Mouse (Mus musculus): Measurements from ENCODE around the gene Tnfsf9. TPM values are rescaled to one million over a fixed set of nuclear protein-coding genes. Genes with fewer than 3 reads are reported as not detected.

The Tnfsf9 gene
- polyA plus RNA-seq (2014; fragmentation: Nextera tagmentation; extraction: Ambion mirVana): 4.8 and 8.4 TPM in 2 replicates

DNA sequence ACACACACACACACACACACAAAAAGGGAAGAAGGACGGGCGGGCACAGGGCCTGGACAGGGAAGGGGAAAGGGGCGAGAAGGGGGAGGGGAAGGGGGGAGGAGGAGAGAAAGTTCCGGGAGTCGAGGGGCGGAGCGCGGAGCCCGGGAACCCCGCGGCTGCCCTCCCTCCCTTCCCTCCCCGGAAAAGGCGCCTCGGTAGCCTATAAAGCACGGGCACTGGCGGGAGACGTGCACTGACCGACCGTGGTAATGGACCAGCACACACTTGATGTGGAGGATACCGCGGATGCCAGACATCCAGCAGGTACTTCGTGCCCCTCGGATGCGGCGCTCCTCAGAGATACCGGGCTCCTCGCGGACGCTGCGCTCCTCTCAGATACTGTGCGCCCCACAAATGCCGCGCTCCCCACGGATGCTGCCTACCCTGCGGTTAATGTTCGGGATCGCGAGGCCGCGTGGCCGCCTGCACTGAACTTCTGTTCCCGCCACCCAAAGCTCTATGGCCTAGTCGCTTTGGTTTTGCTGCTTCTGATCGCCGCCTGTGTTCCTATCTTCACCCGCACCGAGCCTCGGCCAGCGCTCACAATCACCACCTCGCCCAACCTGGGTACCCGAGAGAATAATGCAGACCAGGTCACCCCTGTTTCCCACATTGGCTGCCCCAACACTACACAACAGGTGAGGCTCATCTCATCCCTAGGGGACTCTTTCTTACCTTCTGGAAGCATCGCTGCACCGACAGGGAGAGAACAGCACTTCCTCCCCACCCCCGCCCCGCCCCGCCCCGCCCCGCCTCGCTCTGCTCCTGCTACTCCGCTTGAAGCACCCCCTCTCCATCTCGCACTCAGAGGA lies at the start of gene Tnfsf9:
Tnfsf9 (plus strand) TSS at position 145 of the 854 bp plus-strand sequence.
- Histone ChIP-seq H3K4me3 (ENCODE audit: low read depth, low read length) (peak within 1 kb of the TSS; percentile 59), H3K9ac (replicated peaks; ENCODE audit: low read depth, low read length) (peak within 1 kb of the TSS; percentile 65), H3K4me2 (ENCODE audit: low read depth, low read length) (peak within 1 kb of the TSS; percentile 87), H3K9me3 (ENCODE audit: control insufficient read depth, low read length) (no peaks in the 10 kb centered on the region), H3K4me1 (ENCODE audit: control insufficient read depth, insufficient read depth, low read length) (peaks cover 5% of the 10 kb centered on the region; the same call in 1 of the 2 replicates), H3K27me3 (ENCODE audit: control insufficient read depth, insufficient read depth, low read length) (no peaks in the 10 kb centered on the region), H3K27ac (ENCODE audit: low read depth, low read length) (peak within 1 kb of the TSS; percentile 22; the same call in 1 of the 2 replicates), H3K36me3 (ENCODE audit: control insufficient read depth, insufficient read depth, low read length) (no peaks in the 10 kb centered on the region)
- under 1% methylated on average over 46 of the region's 61 CpGs for WGBS
- ATAC-seq (ENCODE audit: low read depth): peak; percentile 84

DNA sequence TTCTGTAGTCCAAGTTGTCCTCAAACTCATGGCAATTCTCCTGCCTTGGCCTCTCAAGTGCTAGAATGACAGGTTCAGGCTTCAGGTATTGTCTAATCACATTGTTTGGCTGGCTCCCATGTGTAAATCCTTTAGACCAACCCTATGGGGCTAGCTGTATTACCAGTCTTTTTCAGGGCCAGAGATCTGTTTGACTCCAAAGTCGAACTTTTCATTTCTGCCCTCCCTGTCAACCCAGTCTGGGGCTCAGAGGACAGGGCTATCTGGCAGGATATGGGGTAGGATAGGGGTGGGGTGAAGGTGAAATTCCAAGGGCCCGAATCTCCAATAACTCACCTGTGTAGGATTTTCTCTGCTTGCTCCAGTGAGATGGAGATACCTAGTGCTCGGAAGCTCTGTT lies 48.9 kb upstream of the Tnfsf9 start:
- H3K9me3 ChIP-seq (ENCODE audit: control insufficient read depth, low read length): no peaks in the 10 kb centered on the region
- H3K27me3 ChIP-seq (ENCODE audit: control insufficient read depth, insufficient read depth, low read length): peaks cover 1% of the 10 kb centered on the region; the same call in 1 of the 2 replicates
- ATAC-seq (ENCODE audit: low read depth): no peak
- 90% methylated on average over 3 of the region's 3 CpGs for WGBS
- H3K27ac ChIP-seq (ENCODE audit: low read depth, low read length): no peak overlapping the region
- H3K4me2 ChIP-seq (ENCODE audit: low read depth, low read length): no peak overlapping the region
- no peak overlapping the region for H3K9ac ChIP-seq (replicated peaks; ENCODE audit: low read depth, low read length)
- peaks cover 26% of the 10 kb centered on the region for H3K36me3 ChIP-seq (ENCODE audit: control insufficient read depth, insufficient read depth, low read length)
- 0 out of 2 replicates have a peak, but pooled peaks cover 3% of the 10 kb centered on the region for H3K4me1 ChIP-seq (ENCODE audit: control insufficient read depth, insufficient read depth, low read length)
- H3K4me3 ChIP-seq (ENCODE audit: low read depth, low read length): no peak overlapping the region

DNA sequence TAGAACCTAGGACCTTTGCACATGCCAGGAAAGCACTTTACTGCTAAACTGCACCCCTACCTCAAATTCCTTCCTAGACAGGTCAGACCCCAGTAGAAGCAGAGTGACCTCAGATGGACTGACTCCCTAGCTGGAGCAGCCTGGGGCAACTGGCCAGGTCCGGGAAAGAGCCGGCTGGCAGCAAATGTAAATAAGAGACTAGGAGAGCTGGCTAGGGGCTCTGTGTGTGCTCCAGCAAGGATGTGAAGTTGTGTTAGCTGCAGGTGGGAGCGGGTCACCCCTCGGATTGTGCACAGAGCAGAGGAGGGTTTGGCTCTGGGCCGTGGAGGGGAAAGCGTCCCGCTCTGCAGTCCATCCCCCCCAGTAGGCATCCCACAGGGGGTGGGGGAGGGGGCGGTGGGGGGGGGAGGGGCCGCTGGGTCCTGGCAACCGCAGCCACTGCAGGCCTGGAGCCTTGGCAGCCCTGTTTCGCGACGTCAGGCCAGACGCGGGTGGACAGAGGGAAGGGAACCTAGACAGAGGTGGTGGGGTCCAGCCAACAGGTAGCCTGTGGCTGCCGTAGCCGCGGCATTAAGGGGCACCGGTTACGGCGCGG lies 46.1 kb upstream of the Tnfsf9 start, which contains the start of gene Crb3:
Crb3 (plus strand) TSS at position 215 of the 595 bp plus-strand sequence.
- Histone ChIP-seq H3K9ac (replicated peaks; ENCODE audit: low read depth, low read length) (peak within 1 kb of the TSS; percentile 67), H3K27ac (ENCODE audit: low read depth, low read length) (peak within 1 kb of the TSS; percentile 70), H3K4me1 (ENCODE audit: control insufficient read depth, insufficient read depth, low read length) (peaks cover 8% of the 10 kb centered on the region; the same call in 1 of the 2 replicates), H3K4me2 (ENCODE audit: low read depth, low read length) (peak within 1 kb of the TSS; percentile 58), H3K9me3 (ENCODE audit: control insufficient read depth, low read length) (no peaks in the 10 kb centered on the region), H3K27me3 (ENCODE audit: control insufficient read depth, insufficient read depth, low read length) (peaks cover 23% of the 10 kb centered on the region), H3K4me3 (ENCODE audit: low read depth, low read length) (peak within 1 kb of the TSS; percentile 78), H3K36me3 (ENCODE audit: control insufficient read depth, insufficient read depth, low read length) (peaks cover 10% of the 10 kb centered on the region; the same call in 1 of the 2 replicates)
- ATAC-seq (ENCODE audit: low read depth): peak; percentile 19
- WGBS: 0% methylated on average over 19 of the region's 22 CpGs

DNA sequence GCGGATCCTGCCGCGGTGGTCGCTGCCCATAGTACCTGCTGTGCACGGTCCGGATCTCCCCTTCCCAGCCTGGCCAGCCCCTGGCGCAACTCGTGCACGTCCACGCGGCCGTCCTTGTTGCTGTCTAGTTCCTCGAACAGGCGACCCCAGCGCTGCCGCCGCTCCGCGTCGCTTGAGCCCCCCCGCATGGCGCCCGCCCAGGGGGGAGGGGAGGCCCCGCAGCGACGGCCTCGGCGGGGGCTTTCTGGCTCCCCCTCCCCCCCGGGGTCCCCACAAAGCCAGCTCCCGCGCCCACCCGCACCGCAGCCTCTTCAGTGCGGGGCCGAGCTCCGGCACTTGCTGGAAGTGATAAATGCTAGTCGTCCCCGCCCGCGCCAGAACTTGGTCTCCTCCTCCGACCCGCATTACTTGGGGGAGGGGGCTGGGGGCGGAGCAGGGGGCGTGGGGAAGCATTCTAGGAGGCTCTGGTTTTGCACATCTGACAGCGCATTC lies 45.6 kb upstream of the Tnfsf9 start, which contains the start of gene Slc25a23:
Slc25a23 (minus strand) TSS at position 378 of the 492 bp plus-strand sequence.
- peaks cover 23% of the 10 kb centered on the region for H3K27me3 ChIP-seq (ENCODE audit: control insufficient read depth, insufficient read depth, low read length)
- WGBS: under 1% methylated on average over 33 of the region's 45 CpGs
- peak within 1 kb of the TSS; percentile 67 for H3K9ac ChIP-seq (replicated peaks; ENCODE audit: low read depth, low read length)
- peak within 1 kb of the TSS; percentile 70 for H3K27ac ChIP-seq (ENCODE audit: low read depth, low read length)
- H3K9me3 ChIP-seq (ENCODE audit: control insufficient read depth, low read length): no peaks in the 10 kb centered on the region
- peaks cover 8% of the 10 kb centered on the region; the same call in 1 of the 2 replicates for H3K4me1 ChIP-seq (ENCODE audit: control insufficient read depth, insufficient read depth, low read length)
- peaks cover 10% of the 10 kb centered on the region; the same call in 1 of the 2 replicates for H3K36me3 ChIP-seq (ENCODE audit: control insufficient read depth, insufficient read depth, low read length)
- H3K4me2 ChIP-seq (ENCODE audit: low read depth, low read length): peak within 1 kb of the TSS; percentile 58
- ATAC-seq (ENCODE audit: low read depth): peak; percentile 85
- peak within 1 kb of the TSS; percentile 78 for H3K4me3 ChIP-seq (ENCODE audit: low read depth, low read length)

DNA sequence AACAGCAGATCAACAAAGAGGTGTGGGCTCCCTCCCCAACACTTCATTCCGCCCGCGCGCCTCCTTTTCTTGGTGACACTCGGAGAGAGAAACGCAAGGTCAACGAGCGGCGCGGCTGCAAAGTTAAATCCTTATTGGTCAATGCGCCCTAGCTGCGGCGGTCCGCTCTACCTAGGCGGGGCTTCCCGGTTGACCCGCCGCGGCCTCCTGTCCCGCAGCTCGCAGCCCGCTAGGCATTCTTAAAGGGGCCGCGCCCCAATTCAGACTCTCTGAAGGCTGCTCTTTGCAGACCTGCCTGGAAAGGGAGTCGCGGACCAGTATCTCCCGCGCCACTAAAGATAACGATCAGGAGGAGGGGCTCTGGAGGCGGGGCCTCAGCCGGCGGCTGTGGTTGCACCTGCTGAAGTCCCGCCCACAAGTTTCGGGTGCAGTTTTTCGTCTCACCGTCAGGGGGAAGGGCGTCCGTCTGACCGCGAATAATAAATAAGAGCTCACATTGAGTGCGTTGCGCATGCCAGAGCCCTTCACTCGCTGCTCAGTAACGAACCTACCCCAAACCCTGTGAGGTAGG lies 44.8 kb upstream of the Tnfsf9 start:
- under 1% methylated on average over 44 of the region's 44 CpGs for WGBS

DNA sequence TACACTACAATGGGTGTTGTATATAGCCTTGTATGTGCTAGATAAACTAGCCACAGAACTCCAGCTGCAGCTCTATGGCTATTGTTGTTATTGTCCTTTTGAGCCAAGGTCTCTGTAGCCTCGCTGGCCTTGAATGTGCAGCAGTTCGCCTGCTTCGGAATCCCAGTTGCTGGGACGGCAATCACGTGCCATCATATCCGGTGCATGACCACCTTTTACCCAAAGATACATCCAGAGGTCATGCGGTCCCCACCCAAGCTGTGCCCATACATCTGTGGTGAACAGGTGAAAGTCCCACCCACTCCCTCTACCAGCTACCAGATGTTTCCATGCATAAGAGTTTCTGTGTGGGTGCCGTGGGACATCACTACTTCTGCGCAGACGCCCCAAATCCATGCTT lies 44.1 kb upstream of the Tnfsf9 start:
- H3K4me2 ChIP-seq (ENCODE audit: low read depth, low read length): peak overlapping the region; percentile 58
- H3K9ac ChIP-seq (replicated peaks; ENCODE audit: low read depth, low read length): no peak overlapping the region
- H3K27me3 ChIP-seq (ENCODE audit: control insufficient read depth, insufficient read depth, low read length): peaks cover 23% of the 10 kb centered on the region
- H3K36me3 ChIP-seq (ENCODE audit: control insufficient read depth, insufficient read depth, low read length): peaks cover 5% of the 10 kb centered on the region; the same call in 1 of the 2 replicates
- WGBS: 40% methylated on average over 10 of the region's 10 CpGs
- H3K27ac ChIP-seq (ENCODE audit: low read depth, low read length): no peak overlapping the region
- H3K4me1 ChIP-seq (ENCODE audit: control insufficient read depth, insufficient read depth, low read length): peaks cover 8% of the 10 kb centered on the region; the same call in 1 of the 2 replicates
- no peaks in the 10 kb centered on the region for H3K9me3 ChIP-seq (ENCODE audit: control insufficient read depth, low read length)
- peak overlapping the region; percentile 78; the same call in 1 of the 2 replicates for H3K4me3 ChIP-seq (ENCODE audit: low read depth, low read length)
- no peak for ATAC-seq (ENCODE audit: low read depth)

More for the DNA sequence above, 44.8 kb upstream of the Tnfsf9 start:
- H3K27ac ChIP-seq (ENCODE audit: low read depth, low read length): peak overlapping the region; percentile 70
- H3K4me1 ChIP-seq (ENCODE audit: control insufficient read depth, insufficient read depth, low read length): peaks cover 8% of the 10 kb centered on the region; the same call in 1 of the 2 replicates
- H3K9me3 ChIP-seq (ENCODE audit: control insufficient read depth, low read length): no peaks in the 10 kb centered on the region
- peak; percentile 89 for ATAC-seq (ENCODE audit: low read depth)
- peak overlapping the region; percentile 58 for H3K4me2 ChIP-seq (ENCODE audit: low read depth, low read length)
- H3K36me3 ChIP-seq (ENCODE audit: control insufficient read depth, insufficient read depth, low read length): peaks cover 5% of the 10 kb centered on the region; the same call in 1 of the 2 replicates
- peak overlapping the region; percentile 41 for H3K9ac ChIP-seq (replicated peaks; ENCODE audit: low read depth, low read length)
- peaks cover 23% of the 10 kb centered on the region for H3K27me3 ChIP-seq (ENCODE audit: control insufficient read depth, insufficient read depth, low read length)
- peak overlapping the region; percentile 78 for H3K4me3 ChIP-seq (ENCODE audit: low read depth, low read length)

DNA sequence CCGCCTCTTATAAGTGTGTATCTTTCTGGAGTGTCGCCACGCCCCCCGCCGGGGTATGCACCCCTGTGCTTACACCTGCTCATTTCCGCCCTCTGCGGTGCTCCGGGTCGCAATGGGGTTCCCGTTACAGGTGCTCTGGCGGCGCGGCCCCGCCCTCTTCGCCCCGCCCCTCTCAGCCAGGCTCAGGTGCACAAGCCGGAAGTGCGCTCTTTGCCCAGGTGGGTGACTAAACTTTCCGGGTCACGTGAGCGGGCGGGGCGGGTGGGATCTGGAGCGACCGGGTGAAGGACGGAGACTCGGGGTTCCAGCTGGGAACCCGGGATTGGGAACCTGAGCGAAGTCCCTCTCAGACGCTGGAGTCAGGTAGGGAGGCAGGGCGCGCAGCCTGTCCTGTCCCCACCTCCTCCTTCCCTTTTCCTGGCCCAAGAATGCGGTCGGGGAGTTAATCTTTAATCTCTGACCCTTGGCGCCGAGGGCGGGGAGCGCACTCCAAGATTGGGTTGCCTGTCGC lies 43.1 kb upstream of the Tnfsf9 start:
- H3K4me2 ChIP-seq (ENCODE audit: low read depth, low read length): peak overlapping the region; percentile 35; the same call in 1 of the 2 replicates
- ATAC-seq (ENCODE audit: low read depth): no peak
- H3K36me3 ChIP-seq (ENCODE audit: control insufficient read depth, insufficient read depth, low read length): no peaks in the 10 kb centered on the region
- H3K27ac ChIP-seq (ENCODE audit: low read depth, low read length): no peak overlapping the region
- H3K9me3 ChIP-seq (ENCODE audit: control insufficient read depth, low read length): no peaks in the 10 kb centered on the region
- peak overlapping the region; percentile 25 for H3K4me3 ChIP-seq (ENCODE audit: low read depth, low read length)
- H3K4me1 ChIP-seq (ENCODE audit: control insufficient read depth, insufficient read depth, low read length): peaks cover 8% of the 10 kb centered on the region; the same call in 1 of the 2 replicates
- H3K27me3 ChIP-seq (ENCODE audit: control insufficient read depth, insufficient read depth, low read length): peaks cover 23% of the 10 kb centered on the region
- no peak overlapping the region for H3K9ac ChIP-seq (replicated peaks; ENCODE audit: low read depth, low read length)
- 1% methylated on average over 39 of the region's 39 CpGs for WGBS

DNA sequence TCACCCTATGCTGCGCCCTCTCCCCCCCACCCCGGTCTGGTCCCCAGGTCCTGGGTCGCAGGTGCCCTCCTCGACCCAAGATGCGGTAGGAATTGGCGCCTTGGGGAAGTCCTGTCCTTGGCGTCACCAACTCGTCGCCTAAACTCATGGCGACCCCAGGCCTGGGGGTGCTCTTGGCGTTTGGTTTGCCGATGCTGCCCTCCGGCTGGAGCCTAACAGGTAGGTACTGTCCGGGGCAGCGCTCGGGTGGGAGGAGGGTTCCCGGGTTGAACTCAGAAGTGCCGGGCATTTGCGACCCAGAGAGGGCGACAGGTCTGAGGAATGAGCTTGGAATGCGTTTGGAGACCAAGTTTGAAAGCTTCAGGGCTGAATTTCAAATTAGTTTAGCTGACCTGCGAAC lies 42.6 kb upstream of the Tnfsf9 start:
- Histone ChIP-seq H3K27me3 (ENCODE audit: control insufficient read depth, insufficient read depth, low read length) (peaks cover 23% of the 10 kb centered on the region), H3K4me2 (ENCODE audit: low read depth, low read length) (0 out of 2 replicates have a peak overlapping the region, but pooled peaks have one; percentile 35), H3K9ac (replicated peaks; ENCODE audit: low read depth, low read length) (no peak overlapping the region), H3K4me1 (ENCODE audit: control insufficient read depth, insufficient read depth, low read length) (peaks cover 8% of the 10 kb centered on the region; the same call in 1 of the 2 replicates), H3K9me3 (ENCODE audit: control insufficient read depth, low read length) (no peaks in the 10 kb centered on the region), H3K4me3 (ENCODE audit: low read depth, low read length) (0 out of 2 replicates have a peak overlapping the region, but pooled peaks have one; percentile 25), H3K27ac (ENCODE audit: low read depth, low read length) (no peak overlapping the region), H3K36me3 (ENCODE audit: control insufficient read depth, insufficient read depth, low read length) (no peaks in the 10 kb centered on the region)
- under 1% methylated on average over 22 of the region's 22 CpGs for WGBS
- no peak for ATAC-seq (ENCODE audit: low read depth)

Data from neural tube, embryonic 14.5 days (tissue).